Mouse (Mus musculus): ENCODE measurements at regions not wholly inside any gene's neighbourhood (a gene's known extent, or its start where the extent isn't known, plus 50 kb on each side); places are given as distances from the start of the nearest gene placed in this dataset.

DNA sequence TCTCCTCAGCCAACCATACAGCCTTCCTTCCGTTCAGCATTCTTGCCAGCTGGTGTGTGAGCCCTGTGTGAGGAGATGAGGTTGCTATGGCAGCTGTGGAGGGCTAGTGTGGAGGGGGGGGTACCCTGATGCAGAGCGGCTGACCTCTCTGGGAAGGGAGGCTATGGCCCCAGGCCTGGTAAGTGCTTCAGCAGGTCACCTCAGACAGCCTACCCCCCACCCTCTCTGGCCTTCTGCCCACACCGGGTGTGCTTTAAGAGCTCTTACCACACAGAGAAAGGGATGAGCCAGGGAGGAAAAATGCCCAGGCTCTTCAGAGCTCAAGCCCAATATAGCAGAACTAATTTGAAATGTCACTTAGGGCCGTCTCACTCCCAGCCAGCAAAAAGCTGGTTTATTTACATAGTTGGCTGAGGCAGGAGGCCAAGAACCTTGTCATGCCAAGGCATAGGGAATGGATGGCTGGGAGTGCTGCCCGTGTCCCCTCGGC lies 69.1 kb upstream of the Pja1 start:
- no peak for DNase-seq (ENCODE audit: low read depth, low spot score)
- no peaks in the 10 kb centered on the region for H3K36me3 ChIP-seq (ENCODE audit: control insufficient read depth, insufficient read depth, low read length, poor library complexity, severe bottlenecking)
- no peaks in the 10 kb centered on the region for H3K27me3 ChIP-seq (ENCODE audit: control insufficient read depth, insufficient read depth, low read length, poor library complexity, severe bottlenecking)

DNA sequence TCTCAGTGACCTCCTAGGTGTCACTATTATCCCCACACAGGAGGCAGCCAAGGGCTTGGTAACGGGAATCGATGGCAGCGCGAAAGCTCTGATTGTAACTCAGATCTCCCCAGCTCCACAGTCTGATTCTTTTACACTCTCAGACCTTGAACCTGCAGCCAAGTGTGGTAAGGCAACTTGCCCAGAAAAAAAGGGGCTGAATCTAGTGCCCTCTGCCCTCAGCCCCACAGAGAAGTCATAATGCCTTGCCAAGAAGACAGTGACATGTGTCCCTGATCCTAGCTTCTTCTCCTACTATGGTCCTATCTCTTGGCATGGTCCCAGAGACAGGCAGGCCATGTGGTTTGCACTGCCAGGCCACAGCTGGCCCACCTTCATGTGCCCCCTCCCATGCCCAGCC lies 68.6 kb upstream of the Pja1 start:
- Histone ChIP-seq H3K27me3 (ENCODE audit: control insufficient read depth, insufficient read depth, low read length, poor library complexity, severe bottlenecking) (no peaks in the 10 kb centered on the region), H3K36me3 (ENCODE audit: control insufficient read depth, insufficient read depth, low read length, poor library complexity, severe bottlenecking) (no peaks in the 10 kb centered on the region)
- no peak for DNase-seq (ENCODE audit: low read depth, low spot score)

DNA sequence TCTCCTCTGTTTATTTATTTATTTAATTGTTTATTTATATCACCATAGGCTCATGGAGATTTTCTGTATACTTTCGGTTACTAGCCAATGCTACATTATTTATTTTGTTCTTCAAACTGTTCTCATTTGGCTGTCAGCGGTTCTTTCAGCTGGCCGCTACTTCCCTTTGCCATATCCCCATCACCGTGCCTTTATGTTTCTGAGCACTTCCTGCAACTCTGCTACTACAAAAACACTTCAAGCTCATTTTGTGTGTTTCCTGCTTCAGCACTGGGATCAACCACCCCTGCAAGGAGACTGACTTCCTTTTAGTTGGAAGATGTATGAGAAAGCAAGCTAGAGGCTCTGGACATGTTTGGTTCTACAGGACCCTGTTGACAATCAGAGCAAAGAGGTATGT lies 66.7 kb upstream of the Pja1 start:
- DNase-seq (ENCODE audit: low read depth, low spot score) = no peak
- no peaks in the 10 kb centered on the region for H3K27me3 ChIP-seq (ENCODE audit: control insufficient read depth, insufficient read depth, low read length, poor library complexity, severe bottlenecking)
- no peaks in the 10 kb centered on the region for H3K36me3 ChIP-seq (ENCODE audit: control insufficient read depth, insufficient read depth, low read length, poor library complexity, severe bottlenecking)

DNA sequence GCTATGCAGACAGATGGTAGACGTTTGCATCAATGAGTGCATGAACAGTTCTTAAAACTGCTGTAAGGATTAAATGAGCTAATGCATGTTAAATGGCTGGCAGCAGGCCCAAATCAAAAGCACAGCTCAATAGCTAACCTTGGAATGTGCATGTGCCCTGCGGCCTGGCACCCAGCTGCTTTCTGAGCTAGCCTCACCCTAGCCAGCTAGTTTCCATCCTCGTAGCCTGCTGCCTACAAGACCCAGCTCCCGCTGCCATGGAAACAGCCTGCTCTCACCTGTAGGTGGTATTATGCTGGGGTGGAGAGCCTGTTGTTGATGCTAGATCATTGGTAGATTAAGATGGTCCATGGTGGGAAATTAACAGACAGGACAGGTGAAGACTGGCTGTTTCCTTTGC lies 63.8 kb upstream of the Pja1 start:
- H3K36me3 ChIP-seq (ENCODE audit: control insufficient read depth, insufficient read depth, low read length, poor library complexity, severe bottlenecking) = no peaks in the 10 kb centered on the region
- DNase-seq (ENCODE audit: low read depth, low spot score) = no peak
- no peaks in the 10 kb centered on the region for H3K27me3 ChIP-seq (ENCODE audit: control insufficient read depth, insufficient read depth, low read length, poor library complexity, severe bottlenecking)

DNA sequence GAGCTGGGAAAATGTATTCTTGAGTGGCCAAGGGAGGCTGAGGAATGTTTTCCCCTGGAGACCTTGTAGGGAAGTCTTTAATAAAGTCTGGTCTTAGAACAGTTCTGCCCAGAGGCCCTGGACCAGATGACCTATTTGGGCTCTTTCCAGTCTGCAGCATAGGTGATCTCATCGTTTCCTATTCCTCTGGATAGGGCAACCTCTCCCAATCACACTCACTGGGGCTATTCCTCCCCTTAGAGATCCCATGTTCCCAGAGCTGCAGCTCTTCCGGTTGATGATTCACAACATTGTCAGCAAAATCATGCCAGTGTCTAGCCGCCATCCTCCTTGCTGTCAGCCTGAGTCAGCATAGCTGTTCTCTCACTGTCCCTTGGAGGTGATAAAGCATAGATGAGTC lies 60.1 kb upstream of the Pja1 start:
- Histone ChIP-seq H3K36me3 (ENCODE audit: control insufficient read depth, insufficient read depth, low read length, poor library complexity, severe bottlenecking) (no peaks in the 10 kb centered on the region), H3K27me3 (ENCODE audit: control insufficient read depth, insufficient read depth, low read length, poor library complexity, severe bottlenecking) (no peaks in the 10 kb centered on the region)
- DNase-seq (ENCODE audit: low read depth, low spot score) = no peak

DNA sequence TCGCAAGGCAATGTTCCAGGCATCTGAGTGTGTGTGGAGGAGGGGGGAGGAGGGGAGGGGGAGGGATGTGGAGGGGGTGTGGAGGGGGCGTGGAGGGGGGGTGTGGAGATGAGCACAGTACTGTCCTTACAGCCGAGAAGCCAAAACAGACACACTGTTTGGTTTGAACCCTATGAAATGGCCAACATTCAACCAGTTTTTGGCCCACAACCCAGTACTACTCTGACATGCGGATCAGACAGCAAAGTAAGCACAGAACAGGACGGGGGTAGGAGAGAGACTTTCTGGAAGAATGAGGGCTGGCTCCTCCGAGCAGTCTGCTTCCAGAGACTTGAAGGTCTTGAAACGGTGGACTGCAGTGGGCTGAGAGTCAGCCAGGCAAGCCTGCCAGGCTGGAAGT lies 59.4 kb upstream of the Pja1 start:
- Histone ChIP-seq H3K36me3 (ENCODE audit: control insufficient read depth, insufficient read depth, low read length, poor library complexity, severe bottlenecking) (no peaks in the 10 kb centered on the region), H3K27me3 (ENCODE audit: control insufficient read depth, insufficient read depth, low read length, poor library complexity, severe bottlenecking) (no peaks in the 10 kb centered on the region)
- DNase-seq (ENCODE audit: low read depth, low spot score) = no peak

DNA sequence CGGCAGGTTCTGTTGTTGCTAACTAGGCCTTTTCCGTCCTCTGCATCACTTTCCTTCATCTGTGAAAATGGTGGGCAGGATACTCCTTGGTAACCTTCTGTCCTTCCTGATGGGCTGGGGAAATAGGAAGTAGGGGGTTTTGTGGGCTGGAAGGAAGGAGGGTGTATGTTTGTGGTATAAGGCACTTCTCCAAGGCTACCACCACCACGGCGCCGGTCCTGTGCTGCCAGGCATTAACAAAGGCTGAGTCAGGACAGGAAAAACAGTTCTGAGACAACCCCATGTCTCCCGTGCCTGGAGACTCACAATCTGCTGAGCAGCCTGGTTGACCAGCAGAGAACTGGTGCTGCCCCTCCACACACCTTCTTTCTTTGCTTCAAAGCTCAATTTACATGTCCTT lies 52.2 kb upstream of the Pja1 start:
- no peak for DNase-seq (ENCODE audit: low read depth, low spot score)
- Histone ChIP-seq H3K36me3 (ENCODE audit: control insufficient read depth, insufficient read depth, low read length, poor library complexity, severe bottlenecking) (no peaks in the 10 kb centered on the region), H3K27me3 (ENCODE audit: control insufficient read depth, insufficient read depth, low read length, poor library complexity, severe bottlenecking) (no peaks in the 10 kb centered on the region)

DNA sequence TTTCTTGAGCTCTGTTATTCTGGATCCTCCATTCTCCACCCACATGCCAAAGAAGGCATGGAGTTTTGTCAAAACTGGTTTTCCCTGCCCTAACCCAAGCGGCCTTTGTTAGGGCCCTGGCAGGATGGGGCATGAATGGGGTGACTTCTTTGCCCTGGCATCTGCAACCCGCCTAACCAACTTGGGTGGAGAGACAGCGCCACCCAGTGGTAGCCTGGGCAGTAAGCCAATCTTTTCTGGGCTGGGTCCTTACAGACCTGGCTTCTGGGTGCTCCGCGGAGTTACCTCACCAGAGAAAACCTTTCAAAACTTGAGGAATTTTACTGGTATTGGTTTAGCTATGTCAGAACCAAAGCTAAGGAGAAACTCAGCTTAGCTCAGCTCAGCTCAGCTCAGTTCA lies 51.8 kb upstream of the Pja1 start:
- Histone ChIP-seq H3K36me3 (ENCODE audit: control insufficient read depth, insufficient read depth, low read length, poor library complexity, severe bottlenecking) (no peaks in the 10 kb centered on the region), H3K27me3 (ENCODE audit: control insufficient read depth, insufficient read depth, low read length, poor library complexity, severe bottlenecking) (no peaks in the 10 kb centered on the region)
- DNase-seq (ENCODE audit: low read depth, low spot score) = peak; percentile 62

DNA sequence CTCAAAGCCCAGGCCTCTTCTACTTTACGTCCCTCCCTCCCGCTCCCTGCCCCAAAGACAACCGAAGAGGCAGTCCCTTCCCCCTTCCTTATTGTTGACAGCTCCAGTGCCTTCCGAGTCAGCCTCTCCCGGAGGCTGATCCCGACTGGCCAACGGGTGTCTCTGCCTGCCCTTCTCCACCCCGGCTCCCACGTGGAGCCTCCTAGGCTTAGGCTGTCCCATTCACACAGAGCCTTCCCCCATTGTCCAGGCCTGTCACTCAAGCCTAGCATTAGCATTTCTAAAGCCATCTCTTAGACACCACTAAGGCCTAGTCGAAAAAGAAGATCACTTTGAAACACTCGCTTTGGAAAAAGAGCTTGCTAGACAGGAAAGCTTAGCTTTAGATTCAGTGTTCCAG lies 51.2 kb upstream of the Pja1 start:
- H3K27me3 ChIP-seq (ENCODE audit: control insufficient read depth, insufficient read depth, low read length, poor library complexity, severe bottlenecking) = no peaks in the 10 kb centered on the region
- H3K36me3 ChIP-seq (ENCODE audit: control insufficient read depth, insufficient read depth, low read length, poor library complexity, severe bottlenecking) = no peaks in the 10 kb centered on the region
- DNase-seq (ENCODE audit: low read depth, low spot score) = no peak

DNA sequence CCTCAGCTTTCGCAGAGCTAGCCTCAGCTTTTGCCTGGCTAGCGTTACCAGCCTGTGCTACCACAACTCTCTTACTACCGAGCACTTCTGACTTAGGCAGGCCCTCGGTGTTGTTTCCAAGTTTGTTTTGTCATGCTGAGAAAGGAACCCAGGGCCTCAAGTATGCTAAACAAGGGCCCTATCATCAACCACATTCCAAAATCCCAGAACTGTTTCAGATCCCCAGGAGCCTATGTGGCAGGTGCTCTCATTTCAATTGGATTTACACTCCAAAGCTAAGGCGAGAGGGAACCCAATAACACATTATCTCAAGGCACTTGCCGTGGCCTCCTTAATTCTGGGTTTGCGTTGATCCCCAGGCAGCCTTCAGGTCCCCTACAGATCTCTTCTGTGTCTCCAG lies 50.8 kb upstream of the Pja1 start:
- H3K27me3 ChIP-seq (ENCODE audit: control insufficient read depth, insufficient read depth, low read length, poor library complexity, severe bottlenecking) = no peaks in the 10 kb centered on the region
- no peak for DNase-seq (ENCODE audit: low read depth, low spot score)
- H3K36me3 ChIP-seq (ENCODE audit: control insufficient read depth, insufficient read depth, low read length, poor library complexity, severe bottlenecking) = no peaks in the 10 kb centered on the region
